Mouse (Mus musculus) layer of hippocampus, postnatal 36 days (tissue): ENCODE measurements around the gene Mtmr6. TPM values are rescaled to one million over a fixed set of nuclear protein-coding genes. Genes with fewer than 3 reads are reported as not detected.
"Not testable (repeated sequence)": the region's sequence is repeated elsewhere in the genome, so short reads cannot be mapped to it uniquely, and the experiment has no call there.

ENCODE experiments used
- DNase-seq, 2 experiments: peaks; one replicate each; pipeline ENCODE4 v3.0.0; 2022
- microRNA-seq, 2 experiments: library from miRNA; unstranded; fragments of <30 nt; microRNA quantifications; one replicate each; pipeline ENCODE4 v1.2.0; 2021
- total RNA-seq, 2 experiments: library from RNA; stranded (reverse); gene quantifications; 2 replicates each; pipeline ENCODE4 v1.2.3; 2021

Mtmr6 gene
- total RNA-seq, 2 experiments from 2014 or later: 109 to 110 TPM

- no peak for DNase-seq
These were observed 35.4 kb downstream of the Mtmr6 start for GRCm38 (mm10) chr14:60300224-60300991.

- no peak for DNase-seq
These were observed 36.0 kb downstream of the Mtmr6 start for GRCm38 (mm10) chr14:60301024-60301423.

- DNase-seq: no peak
These were observed 37.4 kb downstream of the Mtmr6 start for GRCm38 (mm10) chr14:60302441-60302840.

- DNase-seq: no peak
These were observed 39.6 kb downstream of the Mtmr6 start for GRCm38 (mm10) chr14:60304441-60305220.

GRCm38 (mm10) chr14:60308113-60308512, 43.1 kb downstream of the Mtmr6 start:
- no peak for DNase-seq

- DNase-seq: no peak
These were observed 45.7 kb downstream of the Mtmr6 start for GRCm38 (mm10) chr14:60310691-60311090.

- no peak for DNase-seq
These were observed 54.2 kb downstream of the Mtmr6 start for GRCm38 (mm10) chr14:60319231-60319630.

GRCm38 (mm10) chr14:60320813-60321212, 55.8 kb downstream of the Mtmr6 start:
- no peak for DNase-seq

- not testable (repeated sequence) for DNase-seq
These were observed 75.0 kb downstream of the Mtmr6 start for GRCm38 (mm10) chr14:60340001-60340400.

GRCm38 (mm10) chr14:60340570-60340969, 75.5 kb downstream of the Mtmr6 start:
- DNase-seq: no peak

- DNase-seq: no peak
These were observed 80.4 kb downstream of the Mtmr6 start for GRCm38 (mm10) chr14:60345326-60345876.

Small RNAs within 50 kb of the gene (microRNA-seq; reads per million reads assigned to microRNA genes)
- 0 reads per million in 2 experiments for gene Mir719

Other genes starting within 250 kb of the Mtmr6 start
- gene Atp8a2, start 68.0 kb upstream of the Mtmr6 start, total RNA-seq: 10 to 100 TPM; 45.1 to 51.3 TPM
- not detected for gene Nupl1, start 13.8 kb upstream of the Mtmr6 start, total RNA-seq
- gene Gm49336, start 13.7 kb upstream of the Mtmr6 start, total RNA-seq: 10 to 100 TPM; 70.5 to 75.3 TPM
- gene Amer2, start 108.0 kb downstream of the Mtmr6 start, total RNA-seq: 10 to 100 TPM; 50.8 to 51.0 TPM